ENCODE assay signal across 26 mouse cellular contexts in the genomic region with DNA sequence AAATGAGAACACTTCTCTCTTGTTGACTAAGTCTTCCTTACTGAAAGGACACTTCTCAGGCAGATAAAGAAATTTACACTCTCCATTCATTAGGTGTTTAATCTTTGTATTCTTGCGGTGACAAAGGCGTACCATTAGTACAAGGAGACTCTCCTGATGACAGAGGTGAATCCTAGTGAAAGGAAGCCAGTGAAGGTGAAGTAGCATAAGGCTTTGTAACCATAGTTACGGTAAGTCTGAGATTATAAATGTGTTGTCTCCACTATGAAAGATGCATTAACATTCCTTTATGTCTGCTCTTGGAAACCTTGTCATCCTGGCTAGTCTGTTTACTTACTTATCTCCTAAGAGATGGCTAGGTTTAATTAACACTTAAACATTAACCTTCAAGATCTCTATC.
"Had no signal": no experiment of that assay in that cellular context is flagged by ENCODE, and none has a peak within 500 bp of the region (broad histone marks: within the 10 kb centered on the region; RNA-seq: fewer than 3 reads in every experiment).

No protein-coding gene starts in this region.

- H3K9ac ChIP-seq: heart, embryonic 12.5 days; hindbrain, embryonic 12.5 days; hindbrain, embryonic 14.5 days; kidney, embryonic 15.5 days; limb, embryonic 13.5 days; limb, embryonic 15.5 days had no signal

- H3K27ac ChIP-seq: gastrocnemius, adult 2 months; heart, embryonic 10.5 days; hindbrain, embryonic 10.5 days; hindbrain, embryonic 12.5 days; hindbrain, embryonic 14.5 days; kidney, embryonic 15.5 days; kidney, postnatal 0 days; limb, embryonic 13.5 days; limb, embryonic 15.5 days had no signal

- DNase-seq: gastrocnemius, adult 2 months; gastrocnemius, postnatal 10 days; gastrocnemius, postnatal 25 days; heart, adult 18-20 months; heart, postnatal 10 days; heart, postnatal 4 days; kidney, adult 11 months; kidney, adult 2 months; kidney, adult 9 months; kidney, postnatal 14 days; kidney, postnatal 36 days; layer of hippocampus, adult 9-11 months; layer of hippocampus, postnatal 36 days; left cerebral cortex, postnatal 4 days had no signal

- H3K4me1 ChIP-seq: heart, embryonic 10.5 days; heart, embryonic 12.5 days; hindbrain, embryonic 10.5 days; hindbrain, embryonic 12.5 days; kidney, embryonic 15.5 days had no signal

- H3K27me3 ChIP-seq: heart, embryonic 12.5 days; hindbrain, embryonic 12.5 days; kidney, embryonic 15.5 days; limb, embryonic 13.5 days; limb, embryonic 15.5 days had no signal

- H3K9me3 ChIP-seq: heart, embryonic 10.5 days; heart, embryonic 12.5 days; hindbrain, embryonic 10.5 days; hindbrain, embryonic 12.5 days; kidney, embryonic 15.5 days; limb, embryonic 13.5 days; limb, embryonic 15.5 days had no signal

- H3K36me3 ChIP-seq: heart, embryonic 10.5 days; heart, embryonic 12.5 days; hindbrain, embryonic 10.5 days; hindbrain, embryonic 12.5 days; kidney, embryonic 15.5 days; limb, embryonic 13.5 days; limb, embryonic 15.5 days had no signal

- ATAC-seq: hindbrain, embryonic 16.5 days; inflammation-experienced regulatory T-cells, adult 6 months; intestine, embryonic 16.5 days had no signal

- H3K4me3 ChIP-seq: gastrocnemius, adult 2 months; heart, embryonic 10.5 days; heart, embryonic 12.5 days; hindbrain, embryonic 10.5 days; hindbrain, embryonic 12.5 days; kidney, embryonic 15.5 days; limb, embryonic 13.5 days; limb, embryonic 15.5 days had no signal

- H3K4me2 ChIP-seq: heart, embryonic 12.5 days; hindbrain, embryonic 12.5 days; hindbrain, embryonic 14.5 days; kidney, embryonic 15.5 days; limb, embryonic 13.5 days; limb, embryonic 15.5 days had no signal
